Mouse (Mus musculus): ENCODE results near the gene Uchl5.

DNA sequence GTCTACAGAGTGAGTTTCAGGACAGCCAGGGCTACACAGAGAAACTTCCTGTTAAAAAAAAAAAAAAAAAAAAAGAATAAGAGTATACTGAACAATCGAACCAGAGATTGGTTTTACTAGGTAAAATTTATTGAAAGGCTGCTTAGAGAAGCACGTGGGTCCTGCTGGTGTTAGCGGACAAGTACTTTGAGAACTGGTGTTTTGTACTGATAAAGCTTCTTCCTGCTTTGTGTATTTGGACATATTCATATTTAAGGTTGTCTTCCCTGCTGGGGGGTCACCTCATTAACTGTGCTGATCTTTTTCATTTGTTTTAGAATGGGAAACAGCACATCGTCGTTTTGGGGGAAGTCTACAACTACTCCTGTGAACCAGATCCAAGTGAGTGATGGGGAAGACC, 35.7 kb upstream of the Uchl5 start:
- TF ChIP-seq FOSL1 (IDR thresholded peaks at IDR 0.05; ENCODE audit: insufficient read depth, low read length, poor library complexity, severe bottlenecking), result no peak
- no peak for TF ChIP-seq MYOG (IDR thresholded peaks at IDR 0.05; ENCODE audit: control insufficient read depth, extremely low read depth, insufficient read length)
- no peak for TF ChIP-seq CTCF (IDR thresholded peaks at IDR 0.05; ENCODE audit: control insufficient read depth, insufficient read depth, insufficient read length)
- no peak for TF ChIP-seq MAX (IDR thresholded peaks at IDR 0.05)
- no peak for TF ChIP-seq CEBPB (IDR thresholded peaks at IDR 0.05; ENCODE audit: low read depth)

Measured in C2C12 (cell line).